Mouse (Mus musculus): ENCODE measurements around the gene Tmod3.

DNA sequence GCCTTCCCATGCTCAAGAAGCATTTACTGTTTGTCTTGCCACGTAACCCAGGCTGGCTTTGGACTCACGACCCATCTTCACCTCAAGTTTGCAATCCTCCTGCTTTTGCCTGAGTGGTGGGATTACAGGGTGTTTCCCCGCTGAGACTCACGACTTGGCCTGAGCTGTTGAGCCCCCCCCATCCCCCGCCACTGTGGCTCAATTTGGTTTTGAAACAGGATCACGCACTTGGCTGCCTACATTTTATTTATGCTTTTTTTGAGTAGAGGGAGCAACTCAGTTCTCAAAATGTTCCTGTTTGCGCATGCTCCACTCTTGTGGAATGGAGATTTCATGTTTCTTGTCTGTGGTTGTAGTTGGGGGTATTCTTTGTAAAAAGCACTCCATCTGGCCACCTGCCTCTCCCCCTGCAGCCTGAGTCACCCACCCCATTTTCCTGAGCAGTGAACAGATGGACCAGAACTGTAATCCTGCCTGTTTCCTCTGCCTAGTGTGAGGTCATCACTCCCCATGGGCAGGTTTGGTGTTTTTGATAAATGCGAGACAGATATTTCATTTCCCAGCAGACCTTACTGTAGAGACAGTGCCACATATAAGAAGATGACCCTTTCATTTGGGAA is 80.2 kb downstream of the Tmod3 start:
- TF ChIP-seq GATA1 (IDR thresholded peaks at IDR 0.05; ENCODE audit: low read length) (no peak), TAL1 (IDR thresholded peaks at IDR 0.05; ENCODE audit: low read length) (no peak)
